Mouse (Mus musculus): ENCODE measurements around the gene Ubn1.

DNA sequence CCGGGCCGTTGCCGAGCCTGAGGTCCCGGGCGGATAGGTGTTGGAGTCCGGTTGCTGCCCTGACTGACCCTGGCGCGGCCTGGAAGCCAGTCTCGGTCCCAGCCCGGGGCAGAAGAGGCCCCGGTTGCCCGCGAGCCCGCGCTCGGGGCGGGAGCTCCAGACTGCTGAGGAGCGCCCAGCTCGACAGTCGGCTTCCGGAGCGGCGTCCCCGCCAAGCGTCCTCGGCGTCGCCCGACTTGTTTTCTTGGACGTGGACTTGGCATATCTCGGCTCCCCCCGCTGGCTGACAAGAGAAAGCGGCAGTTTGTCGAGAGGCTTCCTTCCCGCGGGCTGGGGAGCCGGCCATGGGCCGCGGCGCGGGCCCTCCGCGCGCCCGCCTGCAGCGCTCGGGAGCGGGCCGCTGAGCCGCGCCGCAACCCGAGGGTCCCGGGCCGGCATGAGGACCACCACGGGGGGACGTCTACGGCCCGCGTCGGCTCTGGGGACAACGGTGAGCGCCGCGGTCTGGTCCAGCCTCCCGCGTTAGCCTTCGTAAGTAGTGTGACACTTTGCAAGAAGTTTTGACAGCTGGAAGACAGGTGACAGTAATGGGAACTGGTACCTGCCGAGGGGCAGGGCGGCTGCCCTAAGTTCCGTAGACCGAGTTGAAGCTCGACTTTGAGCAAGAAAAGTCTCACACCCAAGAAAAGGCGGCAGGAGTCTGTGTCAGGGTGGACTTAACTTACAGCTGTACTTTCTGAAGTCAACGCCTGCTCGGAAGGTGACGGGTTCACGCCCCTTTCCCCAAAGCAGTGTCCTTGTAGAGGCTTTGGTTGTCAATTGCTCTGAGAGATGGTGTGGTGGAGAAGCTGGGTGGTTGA lies 624 bp downstream of the Ubn1 start:
- TF ChIP-seq EP300 (IDR thresholded peaks at IDR 0.05; ENCODE audit: low read depth), result no peak; the same call in 1 of the 2 replicates
- TF ChIP-seq CTCF (IDR thresholded peaks at IDR 0.05; ENCODE audit: low read depth), result no peak

Data from heart, postnatal 0 days (tissue).